Mouse (Mus musculus) macrophage (primary cell): ENCODE measurements around the gene Soat2. TPM values are rescaled to one million over a fixed set of nuclear protein-coding genes. Genes with fewer than 3 reads are reported as not detected.
A peak's percentile ranks its signal among the peaks of the same experiment; 100 is the strongest.

Experiments
- H3K27ac ChIP-seq: fragments of 350-480 bp; formaldehyde crosslinking; 2 replicates; pipeline ENCODE4 v1.9.0; 2021
- H3K36me3 ChIP-seq: fragments of 350-480 bp; formaldehyde crosslinking; 2 replicates; pipeline ENCODE4 v1.9.0; 2021; ENCODE audit errors: inconsistent target
- H3K4me3 ChIP-seq: fragments of 350-480 bp; formaldehyde crosslinking; 2 replicates; pipeline ENCODE4 v1.9.0; 2021; ENCODE audit errors: inconsistent target
- H3K79me2 ChIP-seq: fragments of 350-480 bp; formaldehyde crosslinking; 2 replicates; pipeline ENCODE4 v1.9.0; 2021; ENCODE audit errors: inconsistent target
- WGBS: methylation state at CpG from one replicate; pipeline ENCODE4 v1.1.7; 2026; ENCODE audit warnings: inconsistent platforms; ENCODE audit not compliant: missing documents; 5-methylcytosine and 5-hydroxymethylcytosine counted together
- polyA plus RNA-seq: library from polyadenylated mRNA; stranded (reverse); fragments of 250-400 nt; gene quantifications from 3 replicates; pipeline ENCODE4 v1.2.4, GENCODE M21; 2018; ENCODE audit warnings: inconsistent platforms

Soat2 gene
- polyA plus RNA-seq, 1 experiment from 2014 or later = 0.06 TPM

- no peak overlapping the region for H3K27ac ChIP-seq
- no peaks in the 10 kb centered on the region for H3K79me2 ChIP-seq
- 95% methylated on average over 2 of the region's 2 CpGs for whole genome bisulfite sequencing
- peaks cover 58% of the 10 kb centered on the region for H3K36me3 ChIP-seq
- H3K4me3 ChIP-seq = no peak overlapping the region
These were observed 30.5 kb upstream of the Soat2 start for GRCm38 (mm10) chr15:102119831-102120170.

GRCm38 (mm10) chr15:102120530-102120929 lies 29.8 kb upstream of the Soat2 start:
- no peak overlapping the region for H3K27ac ChIP-seq
- H3K79me2 ChIP-seq = no peaks in the 10 kb centered on the region
- peaks cover 64% of the 10 kb centered on the region for H3K36me3 ChIP-seq
- no peak overlapping the region for H3K4me3 ChIP-seq
- WGBS = 96% methylated on average over 5 of the region's 5 CpGs

- H3K36me3 ChIP-seq = peaks cover 83% of the 10 kb centered on the region
- H3K27ac ChIP-seq = no peak overlapping the region
- H3K79me2 ChIP-seq = no peaks in the 10 kb centered on the region
- no peak overlapping the region for H3K4me3 ChIP-seq
- WGBS = 75% methylated on average over 2 of the region's 2 CpGs
These were observed 24.0 kb upstream of the Soat2 start for GRCm38 (mm10) chr15:102126303-102126702.

- H3K27ac ChIP-seq = no peak overlapping the region
- H3K79me2 ChIP-seq = peaks cover 32% of the 10 kb centered on the region
- H3K36me3 ChIP-seq = peaks cover 48% of the 10 kb centered on the region
- 95% methylated on average over 9 of the region's 9 CpGs for WGBS
- no peak overlapping the region for H3K4me3 ChIP-seq
These were observed 17.0 kb upstream of the Soat2 start for GRCm38 (mm10) chr15:102133314-102133713.

GRCm38 (mm10) chr15:102134709-102135108 lies 15.6 kb upstream of the Soat2 start:
- Histone ChIP-seq H3K79me2 (peaks cover 32% of the 10 kb centered on the region), H3K4me3 (no peak overlapping the region), H3K27ac (no peak overlapping the region), H3K36me3 (peaks cover 34% of the 10 kb centered on the region)
- 100% methylated on average over 2 of the region's 2 CpGs for WGBS

GRCm38 (mm10) chr15:102135522-102136128 lies 14.7 kb upstream of the Soat2 start:
- H3K4me3 ChIP-seq = peak overlapping the region; percentile 74
- H3K27ac ChIP-seq = no peak overlapping the region
- peaks cover 25% of the 10 kb centered on the region for H3K36me3 ChIP-seq
- H3K79me2 ChIP-seq = peaks cover 32% of the 10 kb centered on the region
- WGBS = 2% methylated on average over 33 of the region's 35 CpGs

GRCm38 (mm10) chr15:102136129-102136758 lies 14.1 kb upstream of the Soat2 start, which contains the start of gene Spryd3:
Gene Spryd3 (minus strand): TSS chr15:102136234.
- WGBS = 2% methylated on average over 33 of the region's 50 CpGs
- peaks cover 32% of the 10 kb centered on the region for H3K79me2 ChIP-seq
- peaks cover 19% of the 10 kb centered on the region for H3K36me3 ChIP-seq
- no peak within 1 kb of the TSS for H3K27ac ChIP-seq
- H3K4me3 ChIP-seq = peak within 1 kb of the TSS; percentile 74

GRCm38 (mm10) chr15:102141120-102141519 lies 9.2 kb upstream of the Soat2 start:
- no peaks in the 10 kb centered on the region for H3K36me3 ChIP-seq
- H3K27ac ChIP-seq = no peak overlapping the region
- no peak overlapping the region for H3K4me3 ChIP-seq
- WGBS = 96% methylated on average over 5 of the region's 5 CpGs
- H3K79me2 ChIP-seq = no peaks in the 10 kb centered on the region

GRCm38 (mm10) chr15:102142914-102143912 lies 7.1 kb upstream of the Soat2 start:
- 66% methylated on average over 23 of the region's 23 CpGs for WGBS
- Histone ChIP-seq H3K36me3 (no peaks in the 10 kb centered on the region), H3K27ac (no peak overlapping the region), H3K79me2 (no peaks in the 10 kb centered on the region), H3K4me3 (no peak overlapping the region)

GRCm38 (mm10) chr15:102144274-102144711 lies 6.0 kb upstream of the Soat2 start, which contains the start of gene Igfbp6:
Gene Igfbp6 (plus strand): TSS chr15:102144362.
- 54% methylated on average over 22 of the region's 22 CpGs for whole genome bisulfite sequencing
- no peak within 1 kb of the TSS for H3K27ac ChIP-seq
- H3K36me3 ChIP-seq = no peaks in the 10 kb centered on the region
- no peak within 1 kb of the TSS for H3K4me3 ChIP-seq
- H3K79me2 ChIP-seq = no peaks in the 10 kb centered on the region

- WGBS = 55% methylated on average over 18 of the region's 19 CpGs
- Histone ChIP-seq H3K27ac (no peak overlapping the region), H3K4me3 (no peak overlapping the region), H3K36me3 (no peaks in the 10 kb centered on the region), H3K79me2 (no peaks in the 10 kb centered on the region)
These were observed 5.6 kb upstream of the Soat2 start for GRCm38 (mm10) chr15:102144726-102145125.

GRCm38 (mm10) chr15:102145330-102145729 lies 5.0 kb upstream of the Soat2 start:
- no peak overlapping the region for H3K27ac ChIP-seq
- whole genome bisulfite sequencing = 90% methylated on average over 10 of the region's 10 CpGs
- no peaks in the 10 kb centered on the region for H3K36me3 ChIP-seq

GRCm38 (mm10) chr15:102146089-102146488 lies 4.2 kb upstream of the Soat2 start:
- 82% methylated on average over 5 of the region's 5 CpGs for WGBS
- H3K4me3 ChIP-seq = no peak overlapping the region
- no peaks in the 10 kb centered on the region for H3K79me2 ChIP-seq
- H3K36me3 ChIP-seq = no peaks in the 10 kb centered on the region
- H3K27ac ChIP-seq = no peak overlapping the region

More at GRCm38 (mm10) chr15:102145330-102145729, 5.0 kb upstream of the Soat2 start:
- Histone ChIP-seq H3K4me3 (no peak overlapping the region), H3K79me2 (no peaks in the 10 kb centered on the region)

GRCm38 (mm10) chr15:102146882-102147281 lies 3.4 kb upstream of the Soat2 start:
- no peaks in the 10 kb centered on the region for H3K79me2 ChIP-seq
- 0% methylated on average over 1 of the region's 1 CpGs for WGBS
- no peak overlapping the region for H3K27ac ChIP-seq
- H3K36me3 ChIP-seq = no peaks in the 10 kb centered on the region
- H3K4me3 ChIP-seq = no peak overlapping the region
